Mouse (Mus musculus) heart, postnatal 0 days (tissue): ENCODE measurements at regions not wholly inside any gene's neighbourhood (a gene's known extent, or its start where the extent isn't known, plus 50 kb on each side); places are given as distances from the start of the nearest gene placed in this dataset.

Experiments used
- CTCF ChIP-seq: IDR thresholded peaks from 2 replicates; pipeline ENCODE4 v1.5.1; 2016; ENCODE audit warnings: antibody characterized with exemption, control low read depth, low read depth
- EP300 ChIP-seq: IDR thresholded peaks from 2 replicates; pipeline ENCODE4 v1.6.1; 2016; ENCODE audit warnings: antibody characterized with exemption, low read depth

DNA sequence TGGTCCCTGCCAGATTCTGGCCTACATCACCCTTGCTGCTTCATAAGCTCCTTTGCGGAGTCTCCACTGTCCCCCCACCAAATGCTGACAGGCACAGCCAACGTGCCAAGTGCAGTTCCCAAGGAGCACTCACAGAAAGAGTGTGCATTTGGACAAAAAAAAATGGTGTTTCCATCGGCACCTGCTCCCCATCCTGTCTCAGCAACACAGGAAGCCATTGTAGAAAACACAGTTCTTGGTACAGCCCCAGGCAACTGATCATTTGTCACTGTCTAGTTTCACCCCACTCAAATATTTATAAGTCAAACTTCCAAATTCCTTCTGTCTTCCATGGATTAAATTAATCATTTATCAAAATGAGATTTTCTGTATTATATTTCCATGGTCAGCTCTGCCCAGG lies 112.5 kb upstream of the Gas1 start:
- TF ChIP-seq EP300 (no peak), CTCF (no peak)
